Mouse (Mus musculus) layer of hippocampus, adult 8-10 months (tissue): ENCODE measurements around the gene Tshz2. TPM values are rescaled to one million over a fixed set of nuclear protein-coding genes. Genes with fewer than 3 reads are reported as not detected.

Source experiments
- DNase-seq, 2 experiments: peaks; one replicate each; pipeline ENCODE4 v3.0.0; 2022; ENCODE audit warnings: low spot score in 2 of 2
- total RNA-seq, 4 experiments: library from RNA; stranded (reverse); gene quantifications; 2 replicates each; pipeline ENCODE4 v1.2.4; 2022

Gene Tshz2
- total RNA-seq, 4 experiments from 2014 or later, result 64.2 to 79.4 (median 74.0) TPM

GRCm38 (mm10) chr2:169699141-169699540 lies 66.3 kb downstream of the Tshz2 start:
- DNase-seq, result no peak

GRCm38 (mm10) chr2:169699862-169700511 lies 67.2 kb downstream of the Tshz2 start:
- no peak for DNase-seq

- DNase-seq, result no peak
Measured at GRCm38 (mm10) chr2:169702725-169703486, 70.1 kb downstream of the Tshz2 start.

- DNase-seq, result no peak
Measured at GRCm38 (mm10) chr2:169721793-169722326, 89.0 kb downstream of the Tshz2 start.

- no peak for DNase-seq
Measured at GRCm38 (mm10) chr2:169722341-169722740, 89.5 kb downstream of the Tshz2 start.

GRCm38 (mm10) chr2:169723645-169724462 lies 91.0 kb downstream of the Tshz2 start:
- no peak for DNase-seq

- no peak for DNase-seq
Measured at GRCm38 (mm10) chr2:169728651-169729280, 96.0 kb downstream of the Tshz2 start.

- DNase-seq, result no peak
Measured at GRCm38 (mm10) chr2:169730551-169730996, 97.8 kb downstream of the Tshz2 start.

- DNase-seq, result no peak
Measured at GRCm38 (mm10) chr2:169734053-169734452, 101.2 kb downstream of the Tshz2 start.

GRCm38 (mm10) chr2:169735475-169736406 lies 102.9 kb downstream of the Tshz2 start:
- DNase-seq, result no peak

- DNase-seq, result no peak
Measured at GRCm38 (mm10) chr2:169740996-169741395, 108.2 kb downstream of the Tshz2 start.

- no peak for DNase-seq
Measured at GRCm38 (mm10) chr2:169742791-169743190, 110.0 kb downstream of the Tshz2 start.

- DNase-seq, result no peak
Measured at GRCm38 (mm10) chr2:169743294-169743693, 110.5 kb downstream of the Tshz2 start.

GRCm38 (mm10) chr2:169743910-169744309 lies 111.1 kb downstream of the Tshz2 start:
- no peak for DNase-seq

GRCm38 (mm10) chr2:169747114-169747642 lies 114.4 kb downstream of the Tshz2 start:
- no peak for DNase-seq

- DNase-seq, result no peak
Measured at GRCm38 (mm10) chr2:169749331-169749945, 116.6 kb downstream of the Tshz2 start.

GRCm38 (mm10) chr2:169750574-169751491 lies 118.0 kb downstream of the Tshz2 start:
- no peak for DNase-seq

- no peak for DNase-seq
Measured at GRCm38 (mm10) chr2:169752126-169752525, 119.3 kb downstream of the Tshz2 start.
